Mouse (Mus musculus): Measurements from ENCODE around the gene Ostf1. TPM values are rescaled to one million over a fixed set of nuclear protein-coding genes. Genes with fewer than 3 reads are reported as not detected.
A peak's percentile ranks its signal among the peaks of the same experiment; 100 is the strongest.

Gene Ostf1
- total and polyA plus RNA-seq, 2 experiments = 26.5 to 42.5 TPM

DNA sequence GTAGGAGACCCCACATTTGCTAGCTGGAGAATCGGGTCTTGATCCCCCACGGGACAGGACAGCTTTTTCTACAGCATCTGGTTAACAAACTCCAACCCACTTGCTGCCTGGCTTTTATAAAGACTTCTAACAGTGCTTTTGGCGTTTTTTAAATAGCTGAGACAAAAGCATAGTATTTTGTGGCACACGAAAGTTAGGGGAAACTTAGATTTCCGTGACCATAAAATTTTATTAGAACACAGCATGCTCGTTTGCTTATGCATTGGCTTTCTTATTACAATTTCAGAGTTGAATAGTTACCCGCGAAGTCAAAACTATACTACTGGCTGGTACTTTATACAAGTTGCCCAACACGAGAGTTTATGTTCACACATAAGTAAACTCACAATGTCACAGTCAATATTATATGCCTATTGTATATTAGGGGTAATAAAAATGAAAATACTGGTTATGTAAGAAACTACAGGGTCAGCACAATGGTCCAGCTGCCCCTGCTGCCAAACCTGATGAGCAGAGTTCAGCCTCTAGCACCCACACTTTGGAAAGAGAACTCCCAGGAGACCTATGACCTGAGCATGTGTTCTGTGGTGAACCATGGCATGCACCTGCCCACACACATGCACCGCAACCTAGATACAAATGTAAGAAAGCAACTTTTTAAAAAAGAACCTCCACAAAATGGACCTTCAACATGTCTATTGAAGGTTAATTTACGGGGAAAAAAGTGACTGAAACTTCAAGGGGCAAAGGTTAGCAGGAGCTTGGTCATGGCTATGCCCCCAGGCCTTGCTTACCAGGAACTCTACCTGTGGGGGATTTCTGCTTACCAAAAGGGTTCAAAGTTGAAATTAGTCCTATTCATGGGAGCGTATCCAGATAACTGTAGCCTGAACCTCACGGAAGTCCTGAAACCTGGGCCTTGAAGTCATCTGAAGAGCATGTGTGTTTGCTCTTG lies 885 bp upstream of the Ostf1 start:
- peak overlapping the region; percentile 90 for H3K9ac ChIP-seq (ENCODE audit: low read depth, low read length)
- no peak for TF ChIP-seq CTCF (IDR thresholded peaks at IDR 0.05; ENCODE audit: low read depth, low read length)
- TF ChIP-seq POLR2A (IDR thresholded peaks at IDR 0.05; ENCODE audit: extremely low read depth, insufficient read depth, low read length) = no peak

DNA sequence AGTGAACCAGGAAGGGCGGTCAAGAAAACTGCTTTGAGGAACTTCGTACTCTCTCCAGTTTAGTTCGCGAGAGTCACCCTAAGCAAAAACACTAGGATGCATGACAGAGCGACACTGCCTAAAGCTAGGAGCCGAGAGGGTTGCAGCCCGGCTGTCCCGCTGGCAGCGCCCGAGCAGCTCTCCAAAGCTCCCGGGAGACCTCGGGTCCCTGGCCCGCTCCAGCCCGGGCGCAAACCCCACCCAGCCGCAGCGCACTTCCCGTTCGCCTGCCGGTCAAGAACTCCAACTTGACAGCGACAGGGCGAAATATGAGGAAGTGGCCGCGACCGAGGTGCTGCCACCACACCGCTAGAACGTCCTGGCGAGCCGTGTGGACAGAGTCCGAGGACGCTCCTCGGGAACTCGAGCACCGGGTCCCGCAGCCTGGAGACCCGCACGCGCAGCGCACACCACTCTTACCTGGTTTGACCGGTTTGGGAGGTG lies 421 bp downstream of the Ostf1 start:
- Histone ChIP-seq H3K9ac (ENCODE audit: low read depth, low read length) (peak overlapping the region; percentile 89), H3K4me3 (ENCODE audit: insufficient read depth, low read depth, low read length) (peak overlapping the region; percentile 80), H3K27ac (replicated peaks; ENCODE audit: insufficient read depth, low read depth, low read length) (peak overlapping the region; percentile 82), H3K36me3 (ENCODE audit: control insufficient read depth, insufficient read depth, low read length) (peaks cover 2% of the 10 kb centered on the region; the same call in 1 of the 2 replicates), H3K4me1 (ENCODE audit: control insufficient read depth, insufficient read depth, low read length) (peaks cover 15% of the 10 kb centered on the region), H3K27me3 (ENCODE audit: control insufficient read depth, insufficient read depth, low read length) (no peaks in the 10 kb centered on the region), H3K79me2 (ENCODE audit: control insufficient read depth, insufficient read depth, low read length) (peaks cover 21% of the 10 kb centered on the region; the same call in 1 of the 2 replicates)
- WGBS = under 1% methylated on average over 40 of the region's 40 CpGs
- peak; percentile 61 for DNase-seq (ENCODE audit: extremely low read depth, low read depth, low spot score)
- TF ChIP-seq CTCF (IDR thresholded peaks at IDR 0.05; ENCODE audit: low read depth, low read length) (no peak), POLR2A (IDR thresholded peaks at IDR 0.05; ENCODE audit: extremely low read depth, insufficient read depth, low read length) (no peak)

More for the DNA sequence above, 885 bp upstream of the Ostf1 start:
- WGBS = 15% methylated on average over 13 of the region's 13 CpGs
- H3K27ac ChIP-seq (replicated peaks; ENCODE audit: insufficient read depth, low read depth, low read length) = peak overlapping the region; percentile 95
- H3K79me2 ChIP-seq (ENCODE audit: control insufficient read depth, insufficient read depth, low read length) = peaks cover 16% of the 10 kb centered on the region; the same call in 1 of the 2 replicates
- H3K27me3 ChIP-seq (ENCODE audit: control insufficient read depth, insufficient read depth, low read length) = no peaks in the 10 kb centered on the region
- peak overlapping the region; percentile 84 for H3K4me3 ChIP-seq (ENCODE audit: insufficient read depth, low read depth, low read length)
- DNase-seq (ENCODE audit: extremely low read depth, low read depth, low spot score) = peak; percentile 91
- H3K4me1 ChIP-seq (ENCODE audit: control insufficient read depth, insufficient read depth, low read length) = peaks cover 16% of the 10 kb centered on the region
- peaks cover 2% of the 10 kb centered on the region; the same call in 1 of the 2 replicates for H3K36me3 ChIP-seq (ENCODE audit: control insufficient read depth, insufficient read depth, low read length)

DNA sequence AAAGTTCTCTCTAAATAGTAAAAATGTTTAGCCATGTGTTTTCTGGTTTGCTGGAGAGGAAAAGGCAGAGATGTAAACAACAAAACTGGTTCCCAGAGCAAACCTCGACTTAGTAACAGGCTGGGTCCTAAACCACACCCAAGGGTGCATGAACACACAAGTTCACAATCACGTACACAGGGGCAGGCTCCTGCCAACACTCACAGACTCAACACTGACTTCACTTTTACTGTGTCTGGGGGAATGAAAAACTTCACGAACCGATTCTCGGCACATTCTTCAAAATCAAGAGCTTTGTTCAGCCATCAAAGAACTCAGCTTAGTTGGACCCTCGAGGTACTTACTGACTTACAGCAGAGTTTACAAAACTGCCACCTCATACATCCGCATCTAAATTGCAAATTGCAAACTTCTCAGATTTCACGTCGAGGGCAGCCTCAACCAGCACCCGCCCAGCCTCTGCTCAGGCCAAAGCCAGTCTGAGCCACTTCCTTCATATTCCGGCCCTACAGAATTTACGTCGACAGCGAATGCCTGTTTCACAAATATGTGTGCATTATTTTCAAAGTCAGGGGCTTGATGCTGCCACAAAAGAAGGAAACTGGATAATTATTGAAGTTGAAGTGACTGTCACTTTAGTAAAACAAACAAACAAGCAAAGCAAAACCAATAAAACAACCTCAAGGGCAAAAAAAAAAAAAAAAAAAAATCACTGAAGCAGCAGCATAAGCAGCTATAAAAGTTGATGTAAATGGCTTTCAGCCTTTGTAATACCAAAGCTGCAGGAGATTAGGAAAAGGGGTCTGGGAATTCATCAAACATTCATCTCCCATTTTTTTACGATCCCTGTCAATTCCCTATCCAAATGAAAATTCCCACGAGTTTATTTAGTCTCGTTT lies 1.2 kb downstream of the Ostf1 start:
- H3K4me3 ChIP-seq (ENCODE audit: insufficient read depth, low read depth, low read length) = peak overlapping the region; percentile 80
- peaks cover 25% of the 10 kb centered on the region; the same call in 1 of the 2 replicates for H3K79me2 ChIP-seq (ENCODE audit: control insufficient read depth, insufficient read depth, low read length)
- no peaks in the 10 kb centered on the region; the same call in 1 of the 2 replicates for H3K36me3 ChIP-seq (ENCODE audit: control insufficient read depth, insufficient read depth, low read length)
- H3K9ac ChIP-seq (ENCODE audit: low read depth, low read length) = peak overlapping the region; percentile 73
- DNase-seq (ENCODE audit: extremely low read depth, low read depth, low spot score) = peak; percentile 35
- 9% methylated on average over 17 of the region's 17 CpGs for WGBS
- H3K27me3 ChIP-seq (ENCODE audit: control insufficient read depth, insufficient read depth, low read length) = no peaks in the 10 kb centered on the region
- no peak for TF ChIP-seq POLR2A (IDR thresholded peaks at IDR 0.05; ENCODE audit: extremely low read depth, insufficient read depth, low read length)
- TF ChIP-seq CTCF (IDR thresholded peaks at IDR 0.05; ENCODE audit: low read depth, low read length) = no peak
- peak overlapping the region; percentile 30; the same call in 1 of the 2 replicates for H3K27ac ChIP-seq (replicated peaks; ENCODE audit: insufficient read depth, low read depth, low read length)
- peaks cover 15% of the 10 kb centered on the region for H3K4me1 ChIP-seq (ENCODE audit: control insufficient read depth, insufficient read depth, low read length)

DNA sequence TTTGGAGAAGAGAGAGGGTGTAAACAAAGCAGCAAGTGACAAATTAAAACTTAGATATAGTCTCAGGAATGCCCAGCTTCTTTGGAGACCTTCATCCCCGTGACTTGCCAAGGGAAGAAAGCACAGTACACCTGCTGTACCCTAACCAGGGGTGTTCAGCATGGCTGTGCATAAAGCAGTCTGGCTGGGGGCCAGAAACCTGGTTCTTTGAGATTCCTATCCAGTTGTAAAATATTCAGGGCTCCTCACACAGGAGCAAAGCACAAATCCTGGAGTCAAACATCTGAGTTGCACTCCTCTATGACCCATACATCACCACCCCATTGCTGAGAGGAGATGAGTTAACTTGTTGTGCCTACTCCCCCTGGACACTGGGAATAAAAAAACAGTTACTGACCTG lies 2.0 kb downstream of the Ostf1 start:
- no peak for TF ChIP-seq CTCF (IDR thresholded peaks at IDR 0.05; ENCODE audit: low read depth, low read length)
- no peak for DNase-seq (ENCODE audit: extremely low read depth, low read depth, low spot score)
- Histone ChIP-seq H3K9ac (ENCODE audit: low read depth, low read length) (no peak overlapping the region), H3K27me3 (ENCODE audit: control insufficient read depth, insufficient read depth, low read length) (no peaks in the 10 kb centered on the region), H3K27ac (replicated peaks; ENCODE audit: insufficient read depth, low read depth, low read length) (no peak overlapping the region), H3K4me3 (ENCODE audit: insufficient read depth, low read depth, low read length) (no peak overlapping the region), H3K4me1 (ENCODE audit: control insufficient read depth, insufficient read depth, low read length) (peaks cover 14% of the 10 kb centered on the region), H3K79me2 (ENCODE audit: control insufficient read depth, insufficient read depth, low read length) (peaks cover 31% of the 10 kb centered on the region), H3K36me3 (ENCODE audit: control insufficient read depth, insufficient read depth, low read length) (no peaks in the 10 kb centered on the region; the same call in 1 of the 2 replicates)
- WGBS = 70% methylated on average over 1 of the region's 1 CpGs

DNA sequence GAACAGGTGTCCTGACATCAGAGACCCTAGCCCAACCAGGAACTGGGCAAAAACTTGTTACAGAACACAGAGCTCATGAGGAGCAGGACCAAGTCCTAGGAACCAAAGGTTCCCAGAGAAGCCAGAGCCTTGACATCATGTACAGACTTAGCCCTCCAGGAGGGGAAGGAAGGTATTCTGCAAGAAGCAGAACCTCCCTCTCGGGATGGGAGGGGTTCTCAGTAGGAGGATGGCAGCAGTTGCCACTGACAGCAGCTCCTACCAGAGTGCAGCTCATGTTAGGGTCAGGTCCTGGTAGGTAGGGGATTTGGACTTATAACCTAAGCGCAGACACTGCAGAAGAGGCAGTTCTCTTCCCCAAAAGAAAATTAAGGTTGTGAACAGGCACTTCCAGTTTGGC lies 7.7 kb downstream of the Ostf1 start:
- Histone ChIP-seq H3K79me2 (ENCODE audit: control insufficient read depth, insufficient read depth, low read length) (peaks cover 56% of the 10 kb centered on the region), H3K4me1 (ENCODE audit: control insufficient read depth, insufficient read depth, low read length) (peaks cover 16% of the 10 kb centered on the region), H3K9ac (ENCODE audit: low read depth, low read length) (no peak overlapping the region), H3K27ac (replicated peaks; ENCODE audit: insufficient read depth, low read depth, low read length) (no peak overlapping the region), H3K36me3 (ENCODE audit: control insufficient read depth, insufficient read depth, low read length) (no peaks in the 10 kb centered on the region), H3K4me3 (ENCODE audit: insufficient read depth, low read depth, low read length) (no peak overlapping the region), H3K27me3 (ENCODE audit: control insufficient read depth, insufficient read depth, low read length) (no peaks in the 10 kb centered on the region)
- 76% methylated on average over 2 of the region's 2 CpGs for WGBS
- no peak for DNase-seq (ENCODE audit: extremely low read depth, low read depth, low spot score)
- TF ChIP-seq CTCF (IDR thresholded peaks at IDR 0.05; ENCODE audit: low read depth, low read length) (no peak), POLR2A (IDR thresholded peaks at IDR 0.05; ENCODE audit: extremely low read depth, insufficient read depth, low read length) (no peak)

Measured in liver, adult 2 months (tissue).